Mouse (Mus musculus): ENCODE data around the gene Tom1. TPM values are rescaled to one million over a fixed set of nuclear protein-coding genes. Genes with fewer than 3 reads are reported as not detected.

Gene Tom1
- total RNA-seq, 2 experiments from 2014 or later: 11.7 to 19.8 TPM

GRCm38 (mm10) chr8:75038497-75038896, 5.0 kb downstream of the Tom1 start:
- ATAC-seq (replicated peaks; ENCODE audit: low FRiP score, poor library complexity, severe bottlenecking): no peak

GRCm38 (mm10) chr8:75039754-75040153, 6.2 kb downstream of the Tom1 start:
- no peak for ATAC-seq (replicated peaks; ENCODE audit: low FRiP score, poor library complexity, severe bottlenecking)

- no peak for ATAC-seq (replicated peaks; ENCODE audit: low FRiP score, poor library complexity, severe bottlenecking)
These were observed 8.7 kb downstream of the Tom1 start for GRCm38 (mm10) chr8:75042171-75042570.

- ATAC-seq (replicated peaks; ENCODE audit: low FRiP score, poor library complexity, severe bottlenecking): no peak
These were observed 9.5 kb downstream of the Tom1 start for GRCm38 (mm10) chr8:75042974-75043373.

GRCm38 (mm10) chr8:75046303-75046702, 12.8 kb downstream of the Tom1 start:
- ATAC-seq (replicated peaks; ENCODE audit: low FRiP score, poor library complexity, severe bottlenecking): no peak

GRCm38 (mm10) chr8:75047784-75048183, 14.3 kb downstream of the Tom1 start:
- ATAC-seq (replicated peaks; ENCODE audit: low FRiP score, poor library complexity, severe bottlenecking): no peak

- no peak for ATAC-seq (replicated peaks; ENCODE audit: low FRiP score, poor library complexity, severe bottlenecking)
These were observed 19.8 kb downstream of the Tom1 start for GRCm38 (mm10) chr8:75053342-75053741.

GRCm38 (mm10) chr8:75055673-75056072, 22.2 kb downstream of the Tom1 start:
- no peak for ATAC-seq (replicated peaks; ENCODE audit: low FRiP score, poor library complexity, severe bottlenecking)

- ATAC-seq (replicated peaks; ENCODE audit: low FRiP score, poor library complexity, severe bottlenecking): no peak
These were observed 26.5 kb downstream of the Tom1 start for GRCm38 (mm10) chr8:75060022-75060421.

- ATAC-seq (replicated peaks; ENCODE audit: low FRiP score, poor library complexity, severe bottlenecking): no peak
These were observed 27.3 kb downstream of the Tom1 start for GRCm38 (mm10) chr8:75060815-75061214.

GRCm38 (mm10) chr8:75063290-75063689, 29.8 kb downstream of the Tom1 start:
- ATAC-seq (replicated peaks; ENCODE audit: low FRiP score, poor library complexity, severe bottlenecking): no peak

- ATAC-seq (replicated peaks; ENCODE audit: low FRiP score, poor library complexity, severe bottlenecking): no peak
These were observed 31.3 kb downstream of the Tom1 start for GRCm38 (mm10) chr8:75064790-75065189.

- ATAC-seq (replicated peaks; ENCODE audit: low FRiP score, poor library complexity, severe bottlenecking): no peak
These were observed 33.8 kb downstream of the Tom1 start for GRCm38 (mm10) chr8:75067287-75067686.

- ATAC-seq (replicated peaks; ENCODE audit: low FRiP score, poor library complexity, severe bottlenecking): no peak
These were observed 36.8 kb downstream of the Tom1 start for GRCm38 (mm10) chr8:75070297-75070696.

- peak; percentile 85 for ATAC-seq (replicated peaks; ENCODE audit: low FRiP score, poor library complexity, severe bottlenecking)
These were observed 38.3 kb downstream of the Tom1 start for GRCm38 (mm10) chr8:75071627-75072346.

- no peak for ATAC-seq (replicated peaks; ENCODE audit: low FRiP score, poor library complexity, severe bottlenecking)
These were observed 41.4 kb downstream of the Tom1 start for GRCm38 (mm10) chr8:75074876-75075275.

GRCm38 (mm10) chr8:75078215-75078614, 44.7 kb downstream of the Tom1 start:
- no peak for ATAC-seq (replicated peaks; ENCODE audit: low FRiP score, poor library complexity, severe bottlenecking)

GRCm38 (mm10) chr8:75078851-75079250, 45.3 kb downstream of the Tom1 start:
- no peak for ATAC-seq (replicated peaks; ENCODE audit: low FRiP score, poor library complexity, severe bottlenecking)

GRCm38 (mm10) chr8:75081364-75082040, 48.0 kb downstream of the Tom1 start:
- ATAC-seq (replicated peaks; ENCODE audit: low FRiP score, poor library complexity, severe bottlenecking): no peak

GRCm38 (mm10) chr8:75082181-75082805, 48.8 kb downstream of the Tom1 start:
- ATAC-seq (replicated peaks; ENCODE audit: low FRiP score, poor library complexity, severe bottlenecking): 0 out of 2 replicates have a peak, but pooled peaks have one; percentile 3

- peak; percentile 89 for ATAC-seq (replicated peaks; ENCODE audit: low FRiP score, poor library complexity, severe bottlenecking)
These were observed 50.3 kb downstream of the Tom1 start for GRCm38 (mm10) chr8:75083846-75084245.
